8 mouse cellular contexts compared by ENCODE assay signal in the genomic region with DNA sequence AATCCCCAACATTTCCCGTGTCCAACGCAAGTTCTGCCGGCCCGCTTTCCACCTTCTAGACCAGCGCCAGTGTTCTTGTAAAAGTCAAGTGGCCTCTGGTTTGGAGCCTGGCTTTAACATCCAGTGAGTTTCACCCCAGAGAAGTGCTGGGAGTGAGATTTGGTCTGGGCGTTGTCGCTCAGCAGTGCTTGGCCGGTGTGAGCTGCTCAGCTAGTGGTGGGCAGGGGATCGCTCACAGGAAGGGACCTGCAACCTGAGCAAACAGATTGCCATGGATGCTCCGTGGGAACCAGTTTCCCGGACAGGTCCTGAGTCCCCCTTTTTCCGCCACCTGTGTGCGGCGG. TPM values are rescaled to one million over a fixed set of nuclear protein-coding genes. Genes with fewer than 3 reads are reported as not detected.
DNase-seq lines count a peak whose midpoint lies in the region; ATAC-seq lines count a peak whose summit lies in the region.

No protein-coding gene starts in this region.

- no peak; the same call in none of the 2 replicates for ATAC-seq in heart, embryonic 12.5 days (ENCODE audit: insufficient number of reproducible peaks, low FRiP score)
- no peak for ATAC-seq in embryonic facial prominence, embryonic 11.5 days (replicated peaks; ENCODE audit: insufficient number of reproducible peaks, low FRiP score, low TSS enrichment, low read depth)
- ATAC-seq in intestine, embryonic 14.5 days (replicated peaks; ENCODE audit: low FRiP score, low TSS enrichment, low read depth), result no peak
- ATAC-seq in midbrain, embryonic 15.5 days (replicated peaks), result peak; percentile 61; the same call in 1 of the 2 replicates
- ATAC-seq in erythroid progenitor cell, adult 5-6 weeks (replicated peaks; ENCODE audit: low FRiP score, poor library complexity, severe bottlenecking), result no peak

- H3K9me3 ChIP-seq in heart, embryonic 12.5 days (replicated peaks), result no peaks in the 10 kb centered on the region
- H3K9me3 ChIP-seq in embryonic facial prominence, embryonic 11.5 days (replicated peaks; ENCODE audit: control insufficient read depth, low read length), result no peaks in the 10 kb centered on the region
- H3K9me3 ChIP-seq in intestine, embryonic 14.5 days (ENCODE audit: control insufficient read depth, low read length), result no peaks in the 10 kb centered on the region
- no peaks in the 10 kb centered on the region for H3K9me3 ChIP-seq in midbrain, embryonic 15.5 days

- peak overlapping the region; percentile 77; the same call in 1 of the 2 replicates for H3K9ac ChIP-seq in heart, embryonic 12.5 days
- H3K9ac ChIP-seq in embryonic facial prominence, embryonic 11.5 days (replicated peaks; ENCODE audit: low read length), result peak overlapping the region; percentile 65
- peak overlapping the region; percentile 1; the same call in 1 of the 2 replicates for H3K9ac ChIP-seq in intestine, embryonic 14.5 days (ENCODE audit: low read length)
- H3K9ac ChIP-seq in midbrain, embryonic 15.5 days, result peak overlapping the region; percentile 37

- H3K4me3 ChIP-seq in heart, embryonic 12.5 days, result peak overlapping the region; percentile 74
- H3K4me3 ChIP-seq in embryonic facial prominence, embryonic 11.5 days (ENCODE audit: low read depth, low read length), result peak overlapping the region; percentile 69
- peak overlapping the region; percentile 55 for H3K4me3 ChIP-seq in intestine, embryonic 14.5 days (ENCODE audit: low read depth, low read length)
- peak overlapping the region; percentile 57 for H3K4me3 ChIP-seq in midbrain, embryonic 15.5 days

- H3K4me2 ChIP-seq in heart, embryonic 12.5 days, result peak overlapping the region; percentile 74
- peak overlapping the region; percentile 90 for H3K4me2 ChIP-seq in embryonic facial prominence, embryonic 11.5 days (ENCODE audit: low read depth, low read length)
- peak overlapping the region; percentile 74 for H3K4me2 ChIP-seq in intestine, embryonic 14.5 days (ENCODE audit: low read length)
- peak overlapping the region; percentile 84 for H3K4me2 ChIP-seq in midbrain, embryonic 15.5 days

- H3K4me1 ChIP-seq in heart, embryonic 12.5 days (replicated peaks), result peaks cover 23% of the 10 kb centered on the region
- no peaks in the 10 kb centered on the region; the same call in 1 of the 2 replicates for H3K4me1 ChIP-seq in embryonic facial prominence, embryonic 11.5 days (ENCODE audit: control insufficient read depth, insufficient read depth, low read length)
- peaks cover 3% of the 10 kb centered on the region; the same call in 1 of the 2 replicates for H3K4me1 ChIP-seq in intestine, embryonic 14.5 days (replicated peaks; ENCODE audit: control insufficient read depth, insufficient read depth, low read length)
- H3K4me1 ChIP-seq in midbrain, embryonic 15.5 days, result peaks cover 18% of the 10 kb centered on the region

- H3K36me3 ChIP-seq in heart, embryonic 12.5 days, result no peaks in the 10 kb centered on the region
- no peaks in the 10 kb centered on the region for H3K36me3 ChIP-seq in embryonic facial prominence, embryonic 11.5 days (replicated peaks; ENCODE audit: control insufficient read depth, insufficient read depth, low read depth, low read length)
- no peaks in the 10 kb centered on the region for H3K36me3 ChIP-seq in intestine, embryonic 14.5 days (ENCODE audit: control insufficient read depth, insufficient read depth, low read length)
- H3K36me3 ChIP-seq in midbrain, embryonic 15.5 days (replicated peaks), result no peaks in the 10 kb centered on the region

- H3K27me3 ChIP-seq in heart, embryonic 12.5 days (replicated peaks), result no peaks in the 10 kb centered on the region
- no peaks in the 10 kb centered on the region; the same call in 1 of the 2 replicates for H3K27me3 ChIP-seq in embryonic facial prominence, embryonic 11.5 days (ENCODE audit: control insufficient read depth, insufficient read depth, low read length)
- H3K27me3 ChIP-seq in intestine, embryonic 14.5 days (replicated peaks; ENCODE audit: control insufficient read depth, insufficient read depth, low read length), result no peaks in the 10 kb centered on the region
- H3K27me3 ChIP-seq in midbrain, embryonic 15.5 days (replicated peaks), result 0 out of 2 replicates have a peak, but pooled peaks cover 7% of the 10 kb centered on the region

- 1% methylated on average over 14 of the region's 14 CpGs for WGBS in heart, embryonic 12.5 days
- under 1% methylated on average over 14 of the region's 14 CpGs for WGBS in embryonic facial prominence, embryonic 11.5 days
- WGBS in intestine, embryonic 14.5 days, result under 1% methylated on average over 12 of the region's 14 CpGs
- WGBS in midbrain, embryonic 15.5 days, result under 1% methylated on average over 14 of the region's 14 CpGs

- H3K27ac ChIP-seq in heart, embryonic 12.5 days (ENCODE audit: poor library complexity, severe bottlenecking), result no peak overlapping the region; the same call in 1 of the 2 replicates
- H3K27ac ChIP-seq in embryonic facial prominence, embryonic 11.5 days (replicated peaks; ENCODE audit: low read depth, low read length), result no peak overlapping the region
- no peak overlapping the region for H3K27ac ChIP-seq in intestine, embryonic 14.5 days (ENCODE audit: low read depth)
- H3K27ac ChIP-seq in midbrain, embryonic 15.5 days, result no peak overlapping the region

- DNase-seq in heart, postnatal 4 days, result no peak
- no peak for DNase-seq in embryonic facial prominence, embryonic 11.5 days (ENCODE audit: low spot score)
- peak; percentile 86 for DNase-seq in intestine, embryonic 14.5 days (ENCODE audit: low spot score)
- no peak for DNase-seq in adrenal gland, postnatal 36 days
- no peak for DNase-seq in gastrocnemius, adult 8-10 months (ENCODE audit: low spot score in 2 of 2)

RNA-seq across cellular contexts. Expression of gene Lypd6, which starts 0.4 kb away (rescaled TPM):
- 5.4 TPM in 2 replicates for polyA plus RNA-seq in heart, embryonic 12.5 days (2016; fragmentation: Nextera tagmentation; extraction: Ambion mirVana)
- total RNA-seq in heart, postnatal 4 days (2021), result under 1 TPM; 0.67 to 0.90 TPM
- polyA plus RNA-seq in embryonic facial prominence, embryonic 11.5 days (2014; fragmentation: Nextera tagmentation; extraction: Ambion mirVana), result 12.0 and 13.9 TPM in 2 replicates
- 17.7 and 20.0 TPM in 2 replicates for polyA plus RNA-seq in intestine, embryonic 14.5 days (2014; fragmentation: Nextera tagmentation; extraction: Ambion mirVana)
- 9.2 and 10.4 TPM in 2 replicates for polyA plus RNA-seq in midbrain, embryonic 15.5 days (2015; fragmentation: Nextera tagmentation; extraction: Ambion mirVana)
- not detected in 2 replicates for total RNA-seq in erythroid progenitor cell, adult 5-6 weeks (2015; ENCODE audit: low replicate concordance)
- not detected in 2 replicates for total RNA-seq in erythroid progenitor cell, adult 5-6 weeks (2017; ENCODE audit: low replicate concordance)
- 10 to 100 TPM in 1 of 2 experiments, 1 to 10 TPM in 1; 6.9 to 24.1 TPM for total RNA-seq in adrenal gland, postnatal 36 days (2021)
- total RNA-seq in gastrocnemius, adult 8-10 months (2022), result 1 to 10 TPM in 2 of 4 experiments, under 1 TPM in 2; 0.65 to 2.8 (median 1.3) TPM

Comparison
In these comparisons a context has a peak if more than half of its experiments do, and no peak if none do; other contexts are left out.
1. H3K9ac ChIP-seq: peak in every context shown above with its lines; median percentile 77 in heart, embryonic 12.5 days; 65 in embryonic facial prominence, embryonic 11.5 days; 37 in midbrain, embryonic 15.5 days; 1 in intestine, embryonic 14.5 days.